Mouse (Mus musculus): ENCODE data around the gene Ppa2. TPM values are rescaled to one million over a fixed set of nuclear protein-coding genes. Genes with fewer than 3 reads are reported as not detected.

Ppa2 gene
- polyA plus RNA-seq, 1 experiment, result 40.2 TPM

DNA sequence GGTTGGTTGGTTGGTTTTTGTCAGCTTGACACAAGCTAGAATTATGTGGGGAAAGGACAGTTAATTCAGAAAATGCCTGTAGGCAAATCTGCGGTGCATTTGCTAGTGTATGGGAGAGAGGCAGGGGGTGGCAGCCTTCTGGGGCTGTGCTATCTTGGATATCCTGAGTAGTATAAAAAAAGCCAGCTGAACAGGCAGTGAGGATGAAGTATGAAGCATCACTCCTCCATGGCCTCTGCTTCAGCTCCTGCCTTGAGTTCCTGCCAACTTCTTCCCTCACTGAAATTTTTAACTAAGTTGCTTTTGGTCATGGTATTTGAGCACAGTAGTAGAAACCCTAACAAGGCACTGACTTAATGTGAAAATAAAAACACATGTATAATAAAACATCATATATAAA is 70.1 kb downstream of the Ppa2 start:
- TF ChIP-seq CTCF (IDR thresholded peaks at IDR 0.05; ENCODE audit: borderline replicate concordance, insufficient read depth, low read length) (no peak), POLR2A (IDR thresholded peaks at IDR 0.05; ENCODE audit: low read depth, low read length) (no peak)
- H3K4me1 ChIP-seq (ENCODE audit: control insufficient read depth, insufficient read depth, low read length), result no peaks in the 10 kb centered on the region; the same call in 1 of the 2 replicates
- no peak overlapping the region for H3K27ac ChIP-seq (ENCODE audit: insufficient read depth, low read length)
- H3K4me3 ChIP-seq (ENCODE audit: insufficient read depth, low read length), result no peak overlapping the region

DNA sequence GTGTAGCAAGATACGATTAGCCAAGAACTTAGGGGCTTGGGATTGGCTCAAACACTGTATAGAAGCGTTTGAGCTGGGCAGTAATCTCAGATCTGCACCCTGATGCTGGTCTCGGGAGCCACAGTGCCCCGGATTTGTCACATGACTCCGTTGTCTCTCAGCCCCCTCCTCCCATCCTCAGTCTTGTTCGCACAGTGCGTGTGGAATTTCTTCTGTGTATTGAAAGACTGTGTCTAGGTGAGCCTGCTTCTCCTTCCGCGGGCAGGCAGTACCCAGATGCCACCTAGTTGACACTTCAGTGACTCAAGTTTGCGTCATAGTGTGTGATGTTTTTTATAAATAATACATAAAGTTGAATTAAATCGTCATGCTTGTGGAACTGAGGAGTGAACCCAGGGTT is 71.6 kb downstream of the Ppa2 start:
- H3K27ac ChIP-seq (ENCODE audit: insufficient read depth, low read length), result no peak overlapping the region
- no peak overlapping the region for H3K4me3 ChIP-seq (ENCODE audit: insufficient read depth, low read length)
- H3K4me1 ChIP-seq (ENCODE audit: control insufficient read depth, insufficient read depth, low read length), result no peaks in the 10 kb centered on the region; the same call in 1 of the 2 replicates
- TF ChIP-seq POLR2A (IDR thresholded peaks at IDR 0.05; ENCODE audit: low read depth, low read length) (no peak), CTCF (IDR thresholded peaks at IDR 0.05; ENCODE audit: borderline replicate concordance, insufficient read depth, low read length) (no peak)

DNA sequence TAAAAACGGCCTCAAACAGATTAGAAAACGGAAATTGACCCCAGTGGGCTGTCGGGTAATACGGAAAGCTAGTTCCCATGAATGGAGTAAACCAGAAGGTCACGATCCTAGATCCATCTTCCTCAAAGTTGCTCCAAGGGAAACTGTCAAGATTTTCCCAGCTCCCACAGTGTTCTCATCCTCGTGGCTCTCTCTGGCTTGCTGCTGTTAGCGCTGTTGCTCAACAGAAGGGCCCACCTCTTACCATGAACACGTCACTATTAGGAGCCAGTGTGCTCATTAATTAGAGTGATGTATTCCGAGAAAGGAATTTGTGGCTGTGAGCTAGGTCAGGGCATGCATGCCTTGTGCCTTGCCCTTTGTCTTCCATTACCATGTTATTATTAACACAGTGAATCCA is 72.2 kb downstream of the Ppa2 start:
- Histone ChIP-seq H3K4me3 (ENCODE audit: insufficient read depth, low read length) (no peak overlapping the region), H3K27ac (ENCODE audit: insufficient read depth, low read length) (no peak overlapping the region), H3K4me1 (ENCODE audit: control insufficient read depth, insufficient read depth, low read length) (no peaks in the 10 kb centered on the region; the same call in 1 of the 2 replicates)
- TF ChIP-seq POLR2A (IDR thresholded peaks at IDR 0.05; ENCODE audit: low read depth, low read length) (no peak), CTCF (IDR thresholded peaks at IDR 0.05; ENCODE audit: borderline replicate concordance, insufficient read depth, low read length) (no peak)

DNA sequence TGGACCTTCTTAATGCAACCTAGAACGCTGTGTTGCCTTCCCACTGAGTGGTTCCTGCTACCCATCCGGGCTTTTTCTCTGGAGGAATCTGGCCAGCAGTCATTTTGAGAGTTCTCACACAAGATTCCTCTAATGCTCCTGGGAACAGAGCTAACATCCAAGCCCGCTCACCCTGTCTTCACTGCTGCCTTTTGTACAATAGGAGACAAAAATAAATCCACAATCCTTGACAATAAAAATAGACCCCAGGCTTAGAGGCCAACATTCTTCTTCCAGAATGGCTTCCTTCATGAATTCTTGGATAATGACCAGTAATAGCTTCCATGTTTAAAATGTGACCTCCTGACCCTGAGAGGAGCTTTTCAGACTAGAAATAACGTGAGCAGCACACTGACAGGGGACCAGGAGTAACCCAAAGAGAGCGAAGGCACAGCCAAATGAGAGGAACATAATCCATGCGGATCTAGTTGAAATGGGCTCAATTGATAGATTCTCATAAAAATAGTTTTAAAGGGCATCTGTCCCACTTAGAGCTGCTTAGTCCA is 74.3 kb downstream of the Ppa2 start:
- TF ChIP-seq CTCF (IDR thresholded peaks at IDR 0.05; ENCODE audit: borderline replicate concordance, insufficient read depth, low read length) (no peak), POLR2A (IDR thresholded peaks at IDR 0.05; ENCODE audit: low read depth, low read length) (no peak)
- Histone ChIP-seq H3K4me1 (ENCODE audit: control insufficient read depth, insufficient read depth, low read length) (no peaks in the 10 kb centered on the region; the same call in 1 of the 2 replicates), H3K4me3 (ENCODE audit: insufficient read depth, low read length) (no peak overlapping the region), H3K27ac (ENCODE audit: insufficient read depth, low read length) (no peak overlapping the region)

DNA sequence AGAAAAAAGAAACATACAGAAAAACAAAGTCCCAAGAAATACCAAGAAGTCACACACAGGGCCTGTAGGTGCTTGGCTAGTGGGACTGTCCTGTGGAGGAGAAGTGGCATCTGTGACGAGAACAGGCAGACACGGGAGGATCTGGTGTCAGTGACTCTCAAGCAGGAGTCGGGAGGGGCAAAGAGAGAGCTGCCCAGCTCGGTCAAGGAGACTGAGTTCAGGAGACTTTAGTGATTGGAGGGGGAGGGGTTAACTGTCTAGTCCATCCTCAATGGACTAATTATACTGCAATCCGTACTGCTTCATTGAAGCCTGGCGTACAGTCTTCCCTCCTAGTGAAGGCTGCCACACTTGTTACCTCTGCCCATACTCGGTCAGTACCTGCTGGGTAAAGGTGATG is 77.4 kb downstream of the Ppa2 start:
- Histone ChIP-seq H3K4me3 (ENCODE audit: insufficient read depth, low read length) (no peak overlapping the region), H3K27ac (ENCODE audit: insufficient read depth, low read length) (no peak overlapping the region), H3K4me1 (ENCODE audit: control insufficient read depth, insufficient read depth, low read length) (no peaks in the 10 kb centered on the region; the same call in 1 of the 2 replicates)
- no peak for TF ChIP-seq POLR2A (IDR thresholded peaks at IDR 0.05; ENCODE audit: low read depth, low read length)
- no peak for TF ChIP-seq CTCF (IDR thresholded peaks at IDR 0.05; ENCODE audit: borderline replicate concordance, insufficient read depth, low read length)

DNA sequence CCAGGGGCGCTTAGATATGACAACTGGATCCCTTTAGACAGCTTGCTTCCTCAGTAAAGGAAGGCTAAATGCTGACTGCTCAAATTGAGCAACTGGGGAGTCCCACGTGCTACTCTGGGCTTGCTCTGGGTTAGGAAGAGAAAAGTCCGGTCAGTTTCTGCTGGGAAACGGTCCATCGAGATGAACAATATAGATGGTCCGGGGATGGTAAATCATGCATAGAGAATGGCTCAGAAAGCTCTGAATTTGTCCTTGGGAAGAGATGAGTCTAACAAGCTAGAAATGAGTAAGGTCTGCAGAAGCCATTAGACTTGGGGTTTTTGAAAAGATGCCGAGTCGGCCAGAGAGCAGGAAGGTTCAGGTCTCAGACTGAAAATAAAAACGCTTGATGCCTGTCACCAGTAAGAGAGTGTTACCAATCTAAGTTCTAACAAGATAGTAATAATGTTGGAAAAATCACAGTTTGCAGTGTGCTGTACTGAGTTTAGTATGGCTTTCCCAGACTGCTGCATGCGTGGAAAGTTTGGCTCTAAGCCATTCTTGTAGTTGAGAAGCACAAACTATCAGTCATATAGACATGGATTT is 80.0 kb downstream of the Ppa2 start:
- Histone ChIP-seq H3K4me3 (ENCODE audit: insufficient read depth, low read length) (no peak overlapping the region), H3K4me1 (ENCODE audit: control insufficient read depth, insufficient read depth, low read length) (no peaks in the 10 kb centered on the region), H3K27ac (ENCODE audit: insufficient read depth, low read length) (no peak overlapping the region)
- TF ChIP-seq POLR2A (IDR thresholded peaks at IDR 0.05; ENCODE audit: low read depth, low read length), result no peak
- no peak for TF ChIP-seq CTCF (IDR thresholded peaks at IDR 0.05; ENCODE audit: borderline replicate concordance, insufficient read depth, low read length)

DNA sequence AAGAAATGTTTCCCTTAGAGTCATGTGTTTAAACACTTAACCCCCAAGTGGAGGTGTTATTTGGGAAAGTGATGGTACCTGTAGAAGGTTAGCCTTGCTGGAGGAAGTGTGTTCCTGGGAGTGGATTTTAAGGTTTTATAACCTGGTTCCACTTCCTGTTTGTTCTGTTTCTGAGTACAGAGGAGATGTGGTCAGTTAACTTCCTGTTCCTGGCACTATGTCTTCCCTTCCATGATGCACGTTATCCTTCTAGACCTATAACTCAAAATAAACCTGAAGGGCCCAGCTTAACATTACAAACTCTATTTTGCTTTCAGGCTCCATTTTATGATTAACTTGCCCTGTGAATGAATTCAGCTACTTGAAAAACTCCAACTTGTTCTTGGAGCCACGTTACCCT is 84.6 kb downstream of the Ppa2 start:
- no peak for TF ChIP-seq POLR2A (IDR thresholded peaks at IDR 0.05; ENCODE audit: low read depth, low read length)
- no peak for TF ChIP-seq CTCF (IDR thresholded peaks at IDR 0.05; ENCODE audit: borderline replicate concordance, insufficient read depth, low read length)
- no peak overlapping the region for H3K4me3 ChIP-seq (ENCODE audit: insufficient read depth, low read length)
- no peak overlapping the region for H3K27ac ChIP-seq (ENCODE audit: insufficient read depth, low read length)
- H3K4me1 ChIP-seq (ENCODE audit: control insufficient read depth, insufficient read depth, low read length), result no peaks in the 10 kb centered on the region

DNA sequence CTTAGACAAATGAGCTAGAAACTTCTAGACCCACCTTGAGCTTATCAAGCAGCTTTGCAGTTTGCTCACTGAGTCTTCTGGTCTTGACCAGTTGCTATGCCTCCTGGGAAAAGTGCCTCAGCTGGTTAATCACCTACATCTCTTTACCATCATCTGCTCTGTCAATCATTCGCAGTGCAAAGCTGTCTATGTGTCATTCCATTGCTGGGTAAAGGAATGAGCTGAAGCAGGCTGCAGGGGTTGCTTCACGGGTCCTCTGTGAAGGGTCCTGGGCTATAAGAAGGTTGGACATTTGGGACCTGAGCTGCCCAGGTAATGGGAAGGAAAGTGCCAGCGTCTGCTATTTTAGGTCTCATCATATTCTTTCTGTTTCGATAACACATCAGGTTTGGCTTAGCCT is 93.9 kb downstream of the Ppa2 start:
- Histone ChIP-seq H3K27ac (ENCODE audit: insufficient read depth, low read length) (no peak overlapping the region), H3K4me3 (ENCODE audit: insufficient read depth, low read length) (no peak overlapping the region), H3K4me1 (ENCODE audit: control insufficient read depth, insufficient read depth, low read length) (no peaks in the 10 kb centered on the region)
- TF ChIP-seq POLR2A (IDR thresholded peaks at IDR 0.05; ENCODE audit: low read depth, low read length), result no peak
- TF ChIP-seq CTCF (IDR thresholded peaks at IDR 0.05; ENCODE audit: borderline replicate concordance, insufficient read depth, low read length), result no peak

DNA sequence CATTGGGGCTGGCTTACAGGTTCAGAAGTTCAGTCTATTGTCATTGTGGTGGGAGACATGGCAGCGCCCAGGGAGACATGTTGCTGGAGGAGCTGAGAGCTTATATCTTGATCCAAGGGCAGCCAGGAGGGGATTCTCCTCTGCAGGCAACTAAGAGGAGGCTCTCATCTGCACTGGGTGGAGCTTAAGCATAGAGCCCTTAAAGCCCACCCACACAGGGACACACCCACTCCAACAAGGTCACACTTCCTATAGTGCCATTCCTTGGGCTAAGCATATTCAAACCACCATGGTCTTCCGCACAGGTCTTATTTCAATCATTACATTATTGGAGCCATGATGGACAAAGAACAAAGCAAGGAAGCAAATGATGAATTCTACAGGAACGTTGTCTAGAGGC is 95.7 kb downstream of the Ppa2 start:
- H3K27ac ChIP-seq (ENCODE audit: insufficient read depth, low read length), result no peak overlapping the region
- no peaks in the 10 kb centered on the region for H3K4me1 ChIP-seq (ENCODE audit: control insufficient read depth, insufficient read depth, low read length)
- H3K4me3 ChIP-seq (ENCODE audit: insufficient read depth, low read length), result no peak overlapping the region
- TF ChIP-seq POLR2A (IDR thresholded peaks at IDR 0.05; ENCODE audit: low read depth, low read length) (no peak), CTCF (IDR thresholded peaks at IDR 0.05; ENCODE audit: borderline replicate concordance, insufficient read depth, low read length) (no peak)

DNA sequence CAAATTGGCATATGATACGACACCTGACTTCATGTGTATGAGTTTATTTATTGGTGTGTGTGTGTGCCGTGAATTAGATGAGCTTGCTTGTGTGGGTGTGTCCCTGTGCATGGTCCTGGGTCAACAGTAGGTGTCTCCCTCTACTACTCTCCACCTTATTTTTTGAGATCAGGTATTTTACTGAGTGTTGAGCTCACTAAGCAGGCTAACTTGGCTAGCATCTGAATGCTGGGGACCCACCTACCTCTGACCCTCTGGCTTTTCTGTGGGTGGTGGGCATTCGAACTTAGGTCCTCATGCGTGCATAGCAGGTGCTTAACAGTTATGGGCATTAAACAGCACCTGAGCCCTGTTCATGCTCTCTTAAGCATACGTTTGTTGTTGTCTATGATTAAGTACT is 96.3 kb downstream of the Ppa2 start:
- no peaks in the 10 kb centered on the region for H3K4me1 ChIP-seq (ENCODE audit: control insufficient read depth, insufficient read depth, low read length)

More for the DNA sequence above, 96.3 kb downstream of the Ppa2 start:
- H3K4me3 ChIP-seq (ENCODE audit: insufficient read depth, low read length), result no peak overlapping the region
- H3K27ac ChIP-seq (ENCODE audit: insufficient read depth, low read length), result no peak overlapping the region
- no peak for TF ChIP-seq CTCF (IDR thresholded peaks at IDR 0.05; ENCODE audit: borderline replicate concordance, insufficient read depth, low read length)
- TF ChIP-seq POLR2A (IDR thresholded peaks at IDR 0.05; ENCODE audit: low read depth, low read length), result no peak
